Mouse (Mus musculus) lung, postnatal 0 days (tissue): ENCODE results near the gene Apon.

Source experiments
- CTCF ChIP-seq: IDR thresholded peaks from 2 replicates; pipeline ENCODE4 v1.5.1; 2016; ENCODE audit warnings: antibody characterized with exemption, mild to moderate bottlenecking
- EP300 ChIP-seq: IDR thresholded peaks from 2 replicates; pipeline ENCODE4 v1.6.1; 2016; ENCODE audit warnings: antibody characterized with exemption, mild to moderate bottlenecking, control low read depth

GRCm38 (mm10) chr10:128283604-128284579, 30.0 kb downstream of the Apon start:
- TF ChIP-seq CTCF (peak; percentile 76), EP300 (no peak)
